Mouse (Mus musculus) frontal cortex, postnatal 36 days (tissue): ENCODE measurements at regions not wholly inside any gene's neighbourhood (a gene's known extent, or its start where the extent isn't known, plus 50 kb on each side); places are given as distances from the start of the nearest gene placed in this dataset.

Source experiments
- DNase-seq, 2 experiments: peaks; one replicate each; pipeline ENCODE4 v3.0.0; 2022; ENCODE audit warnings: low spot score in 2 of 2

GRCm38 (mm10) chr9:27694805-27695593, 95.6 kb upstream of the Opcml start:
- no peak for DNase-seq

GRCm38 (mm10) chr9:27701559-27701958, 89.0 kb upstream of the Opcml start:
- DNase-seq, result no peak

GRCm38 (mm10) chr9:27702140-27702539, 88.4 kb upstream of the Opcml start:
- DNase-seq, result no peak

GRCm38 (mm10) chr9:27704001-27704400, 86.6 kb upstream of the Opcml start:
- DNase-seq, result no peak

GRCm38 (mm10) chr9:27723840-27724408, 66.7 kb upstream of the Opcml start:
- no peak for DNase-seq

GRCm38 (mm10) chr9:27724576-27724975, 66.0 kb upstream of the Opcml start:
- peak in 1 of 2 experiments; percentile 61 for DNase-seq

- DNase-seq, result peak; percentile 82 to 93
Measured at GRCm38 (mm10) chr9:27728652-27729557, 61.7 kb upstream of the Opcml start.

GRCm38 (mm10) chr9:27729558-27729889, 61.1 kb upstream of the Opcml start:
- no peak for DNase-seq

- peak; percentile 8 to 16 for DNase-seq
Measured at GRCm38 (mm10) chr9:27739287-27739686, 51.3 kb upstream of the Opcml start.
